Mouse (Mus musculus): Measurements from ENCODE around the gene Tmprss7. TPM values are rescaled to one million over a fixed set of nuclear protein-coding genes. Genes with fewer than 3 reads are reported as not detected.

The Tmprss7 gene
- 0.88 and 1.1 TPM in 2 replicates for polyA plus RNA-seq (2012; rRNA removed)

GRCm38 (mm10) chr16:45693558-45693957 is at the start of gene Tmprss7:
Gene Tmprss7 (minus strand): TSS chr16:45693658.
- no peaks in the 10 kb centered on the region for H3K4me1 ChIP-seq (ENCODE audit: control insufficient read depth, insufficient read depth, low read length)
- no peaks in the 10 kb centered on the region for H3K36me3 ChIP-seq (ENCODE audit: control insufficient read depth, insufficient read depth, low read length)
- TF ChIP-seq CTCF (IDR thresholded peaks at IDR 0.05; ENCODE audit: control insufficient read depth, insufficient read depth, insufficient replicate concordance, low read depth, low read length) (no peak), POLR2A (IDR thresholded peaks at IDR 0.05; ENCODE audit: control insufficient read depth, low read depth, low read length) (no peak)
- H3K4me3 ChIP-seq (ENCODE audit: control insufficient read depth, low read depth, low read length): no peak within 1 kb of the TSS
- no peaks in the 10 kb centered on the region for H3K27me3 ChIP-seq (ENCODE audit: control insufficient read depth, insufficient read depth, low read length)
- H3K27ac ChIP-seq (ENCODE audit: control insufficient read depth, insufficient read depth, low read depth, low read length): no peak within 1 kb of the TSS

GRCm38 (mm10) chr16:45742615-45743476 is 49.4 kb upstream of the Tmprss7 start, which contains the start of gene Abhd10:
Gene Abhd10 (minus strand): TSS chr16:45742955.
- Histone ChIP-seq H3K27me3 (ENCODE audit: control insufficient read depth, insufficient read depth, low read length) (no peaks in the 10 kb centered on the region), H3K27ac (ENCODE audit: control insufficient read depth, insufficient read depth, low read depth, low read length) (peak within 1 kb of the TSS; percentile 97)
- peak; percentile 92 for TF ChIP-seq POLR2A (IDR thresholded peaks at IDR 0.05; ENCODE audit: control insufficient read depth, low read depth, low read length)
- TF ChIP-seq CTCF (IDR thresholded peaks at IDR 0.05; ENCODE audit: control insufficient read depth, insufficient read depth, insufficient replicate concordance, low read depth, low read length): no peak

GRCm38 (mm10) chr16:45737880-45738279 is 44.4 kb upstream of the Tmprss7 start:
- no peak for TF ChIP-seq CTCF (IDR thresholded peaks at IDR 0.05; ENCODE audit: control insufficient read depth, insufficient read depth, insufficient replicate concordance, low read depth, low read length)
- no peak for TF ChIP-seq POLR2A (IDR thresholded peaks at IDR 0.05; ENCODE audit: control insufficient read depth, low read depth, low read length)
- H3K27me3 ChIP-seq (ENCODE audit: control insufficient read depth, insufficient read depth, low read length): no peaks in the 10 kb centered on the region
- H3K27ac ChIP-seq (ENCODE audit: control insufficient read depth, insufficient read depth, low read depth, low read length): no peak overlapping the region
- H3K36me3 ChIP-seq (ENCODE audit: control insufficient read depth, insufficient read depth, low read length): peaks cover 1% of the 10 kb centered on the region; the same call in 1 of the 2 replicates
- no peaks in the 10 kb centered on the region for H3K4me1 ChIP-seq (ENCODE audit: control insufficient read depth, insufficient read depth, low read length)
- H3K4me3 ChIP-seq (ENCODE audit: control insufficient read depth, low read depth, low read length): no peak overlapping the region

More at GRCm38 (mm10) chr16:45742615-45743476, 49.4 kb upstream of the Tmprss7 start, which contains the start of gene Abhd10:
- H3K36me3 ChIP-seq (ENCODE audit: control insufficient read depth, insufficient read depth, low read length): no peaks in the 10 kb centered on the region
- peaks cover 2% of the 10 kb centered on the region; the same call in 1 of the 2 replicates for H3K4me1 ChIP-seq (ENCODE audit: control insufficient read depth, insufficient read depth, low read length)
- peak within 1 kb of the TSS; percentile 99 for H3K4me3 ChIP-seq (ENCODE audit: control insufficient read depth, low read depth, low read length)

GRCm38 (mm10) chr16:45736724-45737123 is 43.3 kb upstream of the Tmprss7 start:
- no peak for TF ChIP-seq CTCF (IDR thresholded peaks at IDR 0.05; ENCODE audit: control insufficient read depth, insufficient read depth, insufficient replicate concordance, low read depth, low read length)
- Histone ChIP-seq H3K27me3 (ENCODE audit: control insufficient read depth, insufficient read depth, low read length) (no peaks in the 10 kb centered on the region), H3K4me1 (ENCODE audit: control insufficient read depth, insufficient read depth, low read length) (no peaks in the 10 kb centered on the region), H3K4me3 (ENCODE audit: control insufficient read depth, low read depth, low read length) (no peak overlapping the region), H3K27ac (ENCODE audit: control insufficient read depth, insufficient read depth, low read depth, low read length) (no peak overlapping the region), H3K36me3 (ENCODE audit: control insufficient read depth, insufficient read depth, low read length) (peaks cover 1% of the 10 kb centered on the region; the same call in 1 of the 2 replicates)

- H3K4me1 ChIP-seq (ENCODE audit: control insufficient read depth, insufficient read depth, low read length): peaks cover 7% of the 10 kb centered on the region
- no peak for TF ChIP-seq CTCF (IDR thresholded peaks at IDR 0.05; ENCODE audit: control insufficient read depth, insufficient read depth, insufficient replicate concordance, low read depth, low read length)
- TF ChIP-seq POLR2A (IDR thresholded peaks at IDR 0.05; ENCODE audit: control insufficient read depth, low read depth, low read length): no peak
- no peak overlapping the region for H3K4me3 ChIP-seq (ENCODE audit: control insufficient read depth, low read depth, low read length)
- H3K27me3 ChIP-seq (ENCODE audit: control insufficient read depth, insufficient read depth, low read length): no peaks in the 10 kb centered on the region; the same call in 1 of the 2 replicates
- H3K27ac ChIP-seq (ENCODE audit: control insufficient read depth, insufficient read depth, low read depth, low read length): no peak overlapping the region
- no peaks in the 10 kb centered on the region; the same call in 1 of the 2 replicates for H3K36me3 ChIP-seq (ENCODE audit: control insufficient read depth, insufficient read depth, low read length)
Measured at GRCm38 (mm10) chr16:45729163-45729562, 35.7 kb upstream of the Tmprss7 start.

- Histone ChIP-seq H3K27me3 (ENCODE audit: control insufficient read depth, insufficient read depth, low read length) (no peaks in the 10 kb centered on the region; the same call in 1 of the 2 replicates), H3K4me1 (ENCODE audit: control insufficient read depth, insufficient read depth, low read length) (peaks cover 7% of the 10 kb centered on the region), H3K36me3 (ENCODE audit: control insufficient read depth, insufficient read depth, low read length) (no peaks in the 10 kb centered on the region), H3K27ac (ENCODE audit: control insufficient read depth, insufficient read depth, low read depth, low read length) (no peak overlapping the region), H3K4me3 (ENCODE audit: control insufficient read depth, low read depth, low read length) (peak overlapping the region; percentile 21)
- TF ChIP-seq POLR2A (IDR thresholded peaks at IDR 0.05; ENCODE audit: control insufficient read depth, low read depth, low read length) (no peak), CTCF (IDR thresholded peaks at IDR 0.05; ENCODE audit: control insufficient read depth, insufficient read depth, insufficient replicate concordance, low read depth, low read length) (no peak)
Measured at GRCm38 (mm10) chr16:45724742-45725102, 31.3 kb upstream of the Tmprss7 start.

GRCm38 (mm10) chr16:45724061-45724741 is 30.7 kb upstream of the Tmprss7 start, which contains the start of gene Tagln3:
Gene Tagln3 (minus strand): TSS chr16:45724608.
- no peaks in the 10 kb centered on the region for H3K36me3 ChIP-seq (ENCODE audit: control insufficient read depth, insufficient read depth, low read length)
- H3K4me1 ChIP-seq (ENCODE audit: control insufficient read depth, insufficient read depth, low read length): peaks cover 7% of the 10 kb centered on the region
- H3K27ac ChIP-seq (ENCODE audit: control insufficient read depth, insufficient read depth, low read depth, low read length): no peak within 1 kb of the TSS
- H3K27me3 ChIP-seq (ENCODE audit: control insufficient read depth, insufficient read depth, low read length): no peaks in the 10 kb centered on the region; the same call in 1 of the 2 replicates
- H3K4me3 ChIP-seq (ENCODE audit: control insufficient read depth, low read depth, low read length): peak within 1 kb of the TSS; percentile 21
- TF ChIP-seq POLR2A (IDR thresholded peaks at IDR 0.05; ENCODE audit: control insufficient read depth, low read depth, low read length): no peak
- no peak for TF ChIP-seq CTCF (IDR thresholded peaks at IDR 0.05; ENCODE audit: control insufficient read depth, insufficient read depth, insufficient replicate concordance, low read depth, low read length)

All from testis, adult 2 months (tissue).